Mouse (Mus musculus) thymus, adult 2 months (tissue): ENCODE measurements around the gene Car15. TPM values are rescaled to one million over a fixed set of nuclear protein-coding genes. Genes with fewer than 3 reads are reported as not detected.

ENCODE experiments used
- DNase-seq: peaks from one replicate; pipeline ENCODE4 v3.0.0; 2021
- H3K27ac ChIP-seq: fragments of 200-500 bp; 2 replicates; pipeline ENCODE4 v1.5.1; 2012; ENCODE audit warnings: low read length, control low read depth; ENCODE audit not compliant: control insufficient read depth, insufficient read depth
- H3K27me3 ChIP-seq: fragments of 200-500 bp; 2 replicates; pipeline ENCODE4 v1.6.1; 2012; ENCODE audit warnings: mild to moderate bottlenecking, low read length, moderate library complexity, mixed read lengths; ENCODE audit not compliant: control insufficient read depth, insufficient read depth
- H3K36me3 ChIP-seq: fragments of 200-500 bp; 2 replicates; pipeline ENCODE4 v1.6.1; 2012; ENCODE audit warnings: mild to moderate bottlenecking, low read length, moderate library complexity; ENCODE audit not compliant: control insufficient read depth, insufficient read depth
- H3K4me1 ChIP-seq: fragments of 200-500 bp; replicated peaks from 2 replicates; pipeline ENCODE4 v1.6.1; 2012; ENCODE audit warnings: low read length; ENCODE audit not compliant: control insufficient read depth, insufficient read depth
- H3K4me3 ChIP-seq: fragments of 200-500 bp; 2 replicates; pipeline ENCODE4 v1.5.1; 2012; ENCODE audit warnings: mild to moderate bottlenecking, low read length, control low read depth, moderate library complexity; ENCODE audit not compliant: control insufficient read depth, insufficient read depth
- CTCF ChIP-seq: fragments of 200-500 bp; IDR thresholded peaks from 2 replicates; pipeline ENCODE4 v1.5.1; 2012; ENCODE audit warnings: mild to moderate bottlenecking, control low read depth, low read length, moderate library complexity, borderline replicate concordance; ENCODE audit not compliant: control insufficient read depth, poor library complexity, insufficient read depth; ENCODE audit errors: extremely low read depth
- POLR2A ChIP-seq: fragments of 200-500 bp; IDR thresholded peaks from 2 replicates; pipeline ENCODE4 v1.6.1; 2012; ENCODE audit warnings: mild to moderate bottlenecking, low read length, control low read depth, moderate library complexity; ENCODE audit not compliant: control insufficient read depth, poor library complexity, insufficient read depth; ENCODE audit errors: extremely low read depth
- WGBS: fragments of 180-500 bp; shearing (Covaris S2); methylation state at CpG from one replicate; pipeline ENCODE4 v1.1.7; 2018; 5-methylcytosine and 5-hydroxymethylcytosine counted together
- polyA plus RNA-seq: library from polyadenylated mRNA; depleted of rRNA; stranded (reverse); fragments of >200 nt; gene quantifications from 2 replicates; pipeline ENCODE4 v1.2.3, GENCODE M21; 2012

Car15 gene
- polyA plus RNA-seq, 1 experiment: 22.4 TPM

GRCm38 (mm10) chr16:17804982-17805381 is 33.2 kb downstream of the Car15 start:
- H3K27me3 ChIP-seq: peaks cover 42% of the 10 kb centered on the region; the same call in 1 of the 2 replicates
- DNase-seq: no peak
- no peak overlapping the region for H3K27ac ChIP-seq
- no peak for TF ChIP-seq CTCF
- TF ChIP-seq POLR2A: no peak
- no peak overlapping the region for H3K4me3 ChIP-seq
- H3K36me3 ChIP-seq: no peaks in the 10 kb centered on the region
- H3K4me1 ChIP-seq: peaks cover 30% of the 10 kb centered on the region
- WGBS: 13% methylated on average over 7 of the region's 7 CpGs

GRCm38 (mm10) chr16:17804449-17804912 is 33.7 kb downstream of the Car15 start:
- WGBS: 3% methylated on average over 33 of the region's 33 CpGs
- TF ChIP-seq POLR2A: no peak
- no peak for TF ChIP-seq CTCF
- Histone ChIP-seq H3K4me3 (peak overlapping the region; percentile 41), H3K27ac (no peak overlapping the region), H3K36me3 (no peaks in the 10 kb centered on the region), H3K27me3 (peaks cover 42% of the 10 kb centered on the region; the same call in 1 of the 2 replicates), H3K4me1 (peaks cover 30% of the 10 kb centered on the region)
- DNase-seq: peak; percentile 25

GRCm38 (mm10) chr16:17803675-17804448 is 34.3 kb downstream of the Car15 start:
- no peaks in the 10 kb centered on the region for H3K36me3 ChIP-seq
- WGBS: 19% methylated on average over 33 of the region's 33 CpGs
- peaks cover 46% of the 10 kb centered on the region; the same call in 1 of the 2 replicates for H3K27me3 ChIP-seq
- DNase-seq: no peak
- no peak overlapping the region for H3K27ac ChIP-seq
- peaks cover 30% of the 10 kb centered on the region for H3K4me1 ChIP-seq
- H3K4me3 ChIP-seq: peak overlapping the region; percentile 41
- TF ChIP-seq CTCF: no peak
- TF ChIP-seq POLR2A: no peak

- Histone ChIP-seq H3K27ac (no peak overlapping the region), H3K4me3 (peak overlapping the region; percentile 4; the same call in 1 of the 2 replicates), H3K4me1 (peaks cover 30% of the 10 kb centered on the region), H3K36me3 (no peaks in the 10 kb centered on the region), H3K27me3 (peaks cover 54% of the 10 kb centered on the region)
- no peak for TF ChIP-seq POLR2A
- TF ChIP-seq CTCF: no peak
- DNase-seq: no peak
- WGBS: 4% methylated on average over 83 of the region's 83 CpGs
Measured at GRCm38 (mm10) chr16:17802839-17803674, 35.1 kb downstream of the Car15 start.

GRCm38 (mm10) chr16:17802456-17802838 is 35.7 kb downstream of the Car15 start:
- DNase-seq: no peak
- Histone ChIP-seq H3K4me1 (peaks cover 26% of the 10 kb centered on the region), H3K27me3 (peaks cover 60% of the 10 kb centered on the region), H3K36me3 (no peaks in the 10 kb centered on the region), H3K27ac (no peak overlapping the region), H3K4me3 (no peak overlapping the region)
- no peak for TF ChIP-seq POLR2A
- no peak for TF ChIP-seq CTCF
- 17% methylated on average over 18 of the region's 18 CpGs for WGBS

GRCm38 (mm10) chr16:17801777-17802455 is 36.2 kb downstream of the Car15 start:
- no peak for DNase-seq
- TF ChIP-seq POLR2A (no peak), CTCF (no peak)
- no peak overlapping the region for H3K27ac ChIP-seq
- peaks cover 65% of the 10 kb centered on the region for H3K27me3 ChIP-seq
- H3K36me3 ChIP-seq: no peaks in the 10 kb centered on the region
- WGBS: 22% methylated on average over 7 of the region's 7 CpGs
- no peak overlapping the region for H3K4me3 ChIP-seq
- H3K4me1 ChIP-seq: peaks cover 30% of the 10 kb centered on the region
